Mouse (Mus musculus) fat pad, adult 2 months (tissue): ENCODE measurements around the gene Pacs2.

Experiments
- DNase-seq: peaks from one replicate; pipeline ENCODE4 v3.0.0-alpha.2; 2011; ENCODE audit warnings: low read depth, low spot score; ENCODE audit errors: extremely low read depth

The Pacs2 gene

GRCm38 (mm10) chr12:113011702-113012360 is 2.5 kb upstream of the Pacs2 start:
- no peak for DNase-seq

GRCm38 (mm10) chr12:113012443-113012842 is 1.9 kb upstream of the Pacs2 start:
- DNase-seq: no peak

DNA sequence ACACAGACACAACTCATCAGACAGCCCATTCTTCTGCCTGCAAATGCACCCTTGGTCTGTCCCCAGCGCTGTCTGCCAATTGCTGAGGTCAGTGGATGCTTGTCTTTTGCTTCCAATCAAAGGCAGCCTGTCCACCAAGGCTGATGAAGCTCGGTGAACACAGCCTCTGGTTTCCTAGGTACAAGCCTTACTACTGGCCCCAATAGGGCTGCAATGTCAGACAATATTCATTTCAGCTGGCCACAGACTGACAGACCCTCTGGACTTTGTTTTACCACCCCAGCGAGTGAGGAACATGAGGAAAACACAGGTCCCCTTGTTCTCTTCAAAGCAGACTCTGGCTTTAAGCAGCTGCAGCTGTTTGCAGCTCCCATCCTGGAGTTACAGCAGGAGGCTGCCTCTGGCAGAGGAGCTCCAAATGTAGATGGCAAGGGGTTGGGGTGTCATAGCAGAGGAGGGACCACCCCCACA is 1.3 kb upstream of the Pacs2 start:
- DNase-seq: no peak

DNA sequence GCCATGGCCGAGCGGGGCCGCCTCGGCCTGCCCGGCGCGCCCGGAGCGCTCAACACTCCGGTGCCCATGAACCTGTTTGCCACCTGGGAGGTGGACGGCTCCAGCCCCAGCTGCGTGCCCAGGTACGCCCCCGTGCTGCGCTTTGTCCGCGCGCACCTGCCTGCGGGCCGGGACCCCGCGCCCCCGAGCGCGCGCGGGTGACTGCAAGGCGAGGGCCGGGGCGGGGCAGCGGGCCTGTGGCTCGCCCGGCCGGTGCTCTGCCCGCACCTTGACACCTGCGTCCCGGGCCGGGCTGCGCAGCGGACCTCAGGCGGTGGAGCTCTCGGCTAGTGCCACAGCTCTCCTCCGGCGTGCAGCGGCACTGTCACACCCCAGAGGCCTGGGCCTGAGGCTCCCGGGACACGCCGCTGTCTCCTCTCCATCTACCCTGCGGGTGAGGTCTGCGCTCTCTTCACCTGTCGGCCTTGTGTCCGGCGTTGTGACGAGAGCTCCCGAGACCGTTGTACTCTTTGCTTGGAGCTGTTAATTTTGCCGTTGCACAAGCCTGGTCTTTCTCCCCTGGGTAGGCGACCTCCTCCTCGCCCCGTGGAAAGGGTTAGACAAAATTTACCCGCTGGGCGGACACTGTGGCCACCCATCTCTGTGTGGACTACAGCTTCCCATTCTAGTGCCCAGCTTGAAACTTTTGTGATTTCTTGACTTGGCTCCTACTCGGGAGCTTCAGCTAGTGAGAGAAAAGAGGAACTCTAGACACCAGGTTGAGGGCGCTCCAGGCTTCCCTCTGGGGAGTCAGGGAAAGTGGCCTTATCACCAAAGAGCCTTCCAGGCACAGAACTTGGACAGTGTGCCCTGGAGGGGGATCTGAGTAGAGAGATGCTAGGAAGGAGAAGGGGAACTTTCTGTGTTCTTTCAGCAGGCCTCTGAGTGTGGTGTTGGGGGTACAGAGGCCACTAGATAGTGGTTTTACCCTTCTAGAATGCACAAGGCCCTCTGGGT is 551 bp downstream of the Pacs2 start:
- no peak for DNase-seq

DNA sequence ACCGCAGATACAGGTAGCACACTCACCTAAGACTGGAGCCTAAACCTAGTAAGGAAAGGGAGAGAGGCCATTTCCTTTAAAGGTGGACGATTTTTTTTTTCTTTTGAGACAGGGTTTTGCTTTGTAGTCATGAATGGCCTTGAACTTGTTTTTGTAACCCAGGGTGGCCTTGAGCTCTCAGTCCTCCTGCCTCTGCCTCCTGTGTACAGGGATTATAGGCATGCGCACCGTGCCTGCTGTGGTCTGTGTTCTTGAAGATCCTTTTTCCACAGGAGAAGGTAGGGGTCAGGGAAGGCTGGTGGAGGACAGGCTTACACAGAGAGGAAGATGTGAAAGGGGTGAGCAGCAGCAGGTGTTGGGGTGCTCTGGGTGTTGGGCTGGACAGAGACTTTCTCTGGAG is 1.6 kb downstream of the Pacs2 start:
- DNase-seq: no peak

GRCm38 (mm10) chr12:113016976-113017375 is 2.7 kb downstream of the Pacs2 start:
- no peak for DNase-seq

GRCm38 (mm10) chr12:113017429-113017984 is 3.2 kb downstream of the Pacs2 start:
- no peak for DNase-seq

DNA sequence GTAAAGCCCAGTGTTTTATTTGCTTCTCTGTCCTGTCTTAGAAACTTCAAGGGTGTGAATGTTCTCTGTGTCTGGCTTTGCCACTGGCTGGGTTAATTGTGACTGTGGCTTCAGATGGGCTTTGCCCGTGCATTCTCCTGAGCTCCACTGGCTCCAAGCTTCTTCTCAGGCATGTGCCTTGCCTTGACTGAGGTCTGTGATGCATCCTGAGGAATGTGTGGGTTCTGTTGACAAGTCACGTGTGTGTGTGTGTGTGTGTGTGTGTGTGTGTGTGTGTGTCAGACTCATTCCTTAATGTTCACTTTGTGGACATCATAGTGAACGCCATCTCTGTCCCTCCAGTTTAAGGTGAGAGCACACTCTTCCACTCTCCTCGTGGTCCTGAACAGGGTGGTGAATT is 4.5 kb downstream of the Pacs2 start:
- no peak for DNase-seq

GRCm38 (mm10) chr12:113021488-113021887 is 7.2 kb downstream of the Pacs2 start:
- DNase-seq: no peak

GRCm38 (mm10) chr12:113023082-113023481 is 8.8 kb downstream of the Pacs2 start:
- DNase-seq: no peak

GRCm38 (mm10) chr12:113026557-113026956 is 12.2 kb downstream of the Pacs2 start:
- DNase-seq: no peak

DNA sequence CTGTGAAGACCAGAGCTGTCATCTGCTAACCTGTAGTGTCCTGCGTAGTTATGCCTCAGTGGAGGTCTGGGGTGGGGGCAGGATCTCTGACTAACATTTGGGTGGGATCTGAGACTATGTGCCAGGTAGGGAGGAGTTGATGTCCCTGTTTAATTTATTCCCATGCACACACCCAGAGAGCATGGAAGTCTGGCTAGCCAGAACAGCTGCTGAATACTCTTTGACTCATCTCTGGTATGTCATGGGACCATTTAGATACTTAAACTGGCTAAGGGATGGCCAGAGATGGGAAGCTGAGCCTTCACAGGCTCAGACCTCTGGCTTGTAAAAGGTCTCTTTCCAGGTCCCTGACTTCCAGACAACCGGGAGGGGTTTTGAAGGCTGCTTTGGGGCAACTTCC is 13.2 kb downstream of the Pacs2 start:
- DNase-seq: no peak

- DNase-seq: no peak
Measured at GRCm38 (mm10) chr12:113028067-113028466, 13.8 kb downstream of the Pacs2 start.

DNA sequence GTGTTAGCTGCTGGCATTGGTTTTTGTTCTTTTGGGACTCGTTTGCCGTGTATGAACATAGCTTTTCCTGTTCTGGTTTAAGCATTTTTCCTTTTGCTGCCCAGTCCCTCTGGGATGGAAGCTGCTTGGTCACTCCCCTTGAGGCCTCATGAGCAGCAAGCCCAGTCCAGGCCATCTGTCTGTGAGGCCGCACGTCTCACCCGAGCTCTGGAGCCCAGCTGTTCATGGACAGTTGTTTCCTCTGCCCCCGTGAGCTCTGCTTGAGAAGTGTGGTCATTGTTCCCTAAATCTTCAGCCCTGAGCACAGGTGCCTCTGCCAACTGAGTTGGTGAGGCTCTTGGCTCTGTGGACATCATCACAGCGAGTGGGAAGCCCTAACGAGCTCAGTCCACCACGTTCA is 14.6 kb downstream of the Pacs2 start:
- DNase-seq: no peak

DNA sequence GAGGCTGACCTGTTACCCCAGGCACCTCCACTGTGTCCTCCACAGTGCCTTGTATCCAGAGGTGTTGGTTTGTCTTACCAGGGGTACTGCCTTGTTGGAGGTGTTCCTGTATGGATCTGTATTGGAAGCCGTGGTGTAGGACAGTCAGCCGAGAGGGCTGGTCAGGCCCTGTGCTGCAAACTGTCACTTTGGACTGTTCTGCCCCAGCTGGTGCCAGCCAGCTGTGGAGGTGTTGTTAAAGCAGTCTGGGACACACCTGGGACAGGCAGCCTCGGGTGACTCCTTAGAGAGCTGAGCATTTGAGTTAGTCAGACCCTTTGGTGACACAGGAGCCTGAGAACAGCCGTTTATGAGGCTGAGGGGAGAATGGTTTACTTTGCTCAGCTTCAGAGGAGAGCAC is 15.7 kb downstream of the Pacs2 start:
- DNase-seq: no peak

DNA sequence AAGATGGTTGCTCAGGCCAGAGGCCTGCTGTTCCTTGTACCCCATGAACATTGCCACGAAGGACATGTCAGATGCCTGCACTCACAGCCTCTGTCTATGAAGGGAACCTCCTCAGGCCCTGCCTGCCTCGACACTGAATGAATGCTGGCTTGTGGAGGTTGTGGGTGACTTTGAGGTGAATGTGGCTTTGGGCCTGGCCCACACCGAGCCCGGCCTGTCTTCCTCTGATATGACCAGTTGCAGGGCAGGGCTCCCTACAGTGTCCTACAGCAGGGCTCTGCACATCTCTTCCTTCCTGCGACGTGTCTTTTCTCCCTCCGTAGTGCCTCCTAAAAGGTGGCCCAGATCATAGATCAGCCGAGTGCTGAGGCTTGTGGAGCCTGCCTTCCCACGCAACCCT is 16.7 kb downstream of the Pacs2 start:
- no peak for DNase-seq

- no peak for DNase-seq
Measured at GRCm38 (mm10) chr12:113031441-113031840, 17.1 kb downstream of the Pacs2 start.

DNA sequence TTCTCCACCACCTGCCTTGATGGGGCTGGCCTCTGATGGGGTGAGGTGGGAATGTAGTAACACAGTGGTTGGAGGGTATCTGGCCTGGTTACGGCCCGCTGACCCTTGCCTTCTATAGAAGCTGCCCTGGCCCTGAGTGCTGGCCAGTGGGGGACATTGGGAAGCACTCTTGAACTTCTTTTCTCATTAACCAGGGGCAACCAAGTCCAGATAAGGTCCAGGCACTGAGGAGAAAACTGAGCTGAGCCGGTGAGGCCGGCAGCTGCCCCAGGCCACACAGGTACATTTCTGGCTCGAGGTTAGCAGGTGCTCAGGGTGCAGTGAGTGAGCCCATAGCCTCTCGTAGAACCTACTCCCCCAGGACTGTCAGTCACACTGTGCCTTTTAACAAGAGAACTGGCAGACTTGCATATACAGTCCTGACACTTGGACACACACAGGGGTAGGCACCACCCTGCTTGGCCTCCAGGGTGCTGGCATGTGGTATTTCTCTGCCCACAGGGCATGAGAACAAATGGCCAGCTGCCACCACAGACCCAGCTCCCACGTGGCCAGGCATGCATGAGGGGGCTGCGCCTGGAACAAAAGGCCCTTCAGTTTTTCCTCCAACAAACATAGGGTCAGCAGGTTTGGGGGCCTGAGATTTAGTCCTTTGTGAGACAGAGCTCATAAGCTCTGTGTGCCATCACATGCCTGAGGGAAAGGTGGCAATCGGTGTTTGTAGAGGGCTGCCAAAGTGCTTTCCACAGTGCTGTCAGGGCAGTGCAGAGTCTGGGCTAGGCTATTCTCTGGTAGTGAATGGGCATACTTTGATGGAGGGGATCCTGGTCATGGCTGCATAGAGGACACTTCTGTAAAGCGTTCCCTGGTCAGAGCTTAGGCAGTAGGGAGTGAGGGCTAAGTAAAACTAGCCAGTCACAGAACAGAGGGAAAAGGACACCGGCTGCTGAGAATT is 18.3 kb downstream of the Pacs2 start:
- DNase-seq: no peak

GRCm38 (mm10) chr12:113035093-113035492 is 20.8 kb downstream of the Pacs2 start:
- no peak for DNase-seq

DNA sequence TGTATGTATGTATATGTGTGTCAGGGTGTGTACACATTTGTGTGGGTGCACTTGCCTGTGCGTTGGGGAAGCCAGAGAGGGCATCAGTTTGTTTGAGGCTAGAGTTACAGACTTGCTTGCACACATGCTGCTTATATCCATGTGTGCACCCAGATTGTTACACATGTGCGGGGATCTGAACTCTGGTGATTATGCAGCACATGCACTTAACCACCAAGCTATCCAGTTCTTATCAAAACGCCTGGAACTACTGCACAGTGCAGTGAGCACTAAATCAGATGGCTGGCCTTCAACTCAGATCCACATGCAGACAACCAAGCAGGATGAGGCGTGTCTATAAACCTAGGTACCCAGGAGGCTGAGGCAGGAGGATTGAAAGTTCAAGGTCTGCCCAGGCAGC is 22.7 kb downstream of the Pacs2 start:
- no peak for DNase-seq

DNA sequence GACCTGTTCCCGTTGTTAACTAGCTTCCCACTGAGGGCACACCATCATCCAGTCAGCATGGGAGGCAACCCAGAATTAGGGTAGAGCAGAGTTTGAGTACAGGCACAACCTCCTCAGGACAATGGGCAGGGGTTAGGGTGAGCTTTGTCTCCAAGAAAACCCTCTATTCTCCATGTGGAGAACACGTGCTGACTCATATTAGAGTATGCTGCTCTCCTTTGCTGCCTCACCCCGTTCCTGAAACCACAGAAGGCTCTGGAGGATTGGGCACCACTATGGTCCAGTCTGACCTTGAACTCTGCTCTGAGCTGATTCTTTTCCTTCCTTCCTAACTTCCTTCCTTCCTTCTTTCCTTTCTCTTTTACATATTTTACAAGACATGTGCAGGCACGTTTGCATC is 24.1 kb downstream of the Pacs2 start:
- no peak for DNase-seq
